Mouse (Mus musculus) kidney, postnatal 36 days (tissue): ENCODE measurements around the gene Rnf126.

Source experiments
- DNase-seq, 2 experiments: peaks; one replicate each; pipeline ENCODE4 v3.0.0; 2021 to 2022; ENCODE audit warnings: mixed read lengths in 2 of 2

Gene Rnf126

DNA sequence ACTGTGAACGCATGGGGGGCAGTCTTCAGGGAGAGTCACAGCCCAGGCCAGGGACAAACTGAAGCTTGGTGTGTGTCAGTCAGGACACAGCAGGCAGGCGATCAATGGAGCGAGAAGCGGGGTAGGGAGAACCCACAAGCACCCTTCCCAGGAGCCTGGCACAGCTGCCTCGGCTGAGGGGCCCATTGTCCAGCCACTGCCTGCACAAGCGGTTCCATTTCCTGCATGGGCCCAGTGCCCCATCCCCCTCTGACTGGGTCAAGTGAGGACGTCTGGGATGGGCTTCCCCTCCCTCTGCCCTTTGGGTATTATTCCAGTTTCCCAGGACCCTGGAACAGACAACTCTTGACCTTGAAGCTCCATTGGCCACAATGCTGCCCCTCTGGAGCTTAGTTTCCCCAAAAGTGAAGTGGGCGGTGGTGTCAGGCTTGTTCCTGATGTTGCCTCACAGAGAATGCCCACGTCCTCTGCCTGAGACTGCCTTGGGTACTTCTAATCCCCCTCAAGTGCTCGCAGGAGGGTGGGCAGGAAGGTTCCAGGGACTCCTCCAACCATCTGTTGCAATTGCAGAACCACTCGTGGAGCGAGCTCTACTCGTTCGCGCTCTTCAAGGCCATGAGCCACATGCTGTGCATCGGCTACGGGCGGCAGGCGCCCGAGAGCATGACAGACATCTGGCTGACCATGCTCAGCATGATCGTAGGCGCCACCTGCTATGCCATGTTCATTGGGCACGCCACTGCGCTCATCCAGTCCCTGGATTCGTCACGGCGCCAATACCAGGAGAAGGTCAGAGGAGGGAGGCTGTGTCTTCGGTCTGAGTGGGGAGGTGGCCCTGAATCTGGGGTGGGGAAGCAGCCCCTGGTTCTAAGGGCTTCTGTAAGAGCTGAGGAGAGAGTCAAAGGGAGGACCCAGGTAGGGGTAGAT is 38.2 kb downstream of the Rnf126 start:
- no peak for DNase-seq

DNA sequence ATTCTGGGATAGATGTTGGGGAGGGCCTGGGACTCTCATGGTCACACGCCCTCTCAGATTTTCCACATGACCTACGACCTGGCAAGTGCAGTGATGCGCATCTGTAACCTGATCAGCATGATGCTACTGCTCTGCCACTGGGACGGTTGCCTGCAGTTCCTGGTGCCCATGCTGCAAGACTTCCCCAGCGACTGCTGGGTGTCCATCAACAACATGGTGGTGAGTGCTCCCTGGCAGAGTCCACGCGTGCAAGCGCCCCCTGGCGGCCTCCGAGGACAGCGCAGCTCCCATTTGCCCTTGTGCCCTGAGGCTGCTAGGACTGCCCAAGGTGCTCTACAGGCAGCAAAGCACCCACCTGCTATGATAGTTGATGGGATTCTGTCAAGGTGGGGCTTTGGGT is 40.7 kb downstream of the Rnf126 start:
- peak; percentile 53 to 83 for DNase-seq

DNA sequence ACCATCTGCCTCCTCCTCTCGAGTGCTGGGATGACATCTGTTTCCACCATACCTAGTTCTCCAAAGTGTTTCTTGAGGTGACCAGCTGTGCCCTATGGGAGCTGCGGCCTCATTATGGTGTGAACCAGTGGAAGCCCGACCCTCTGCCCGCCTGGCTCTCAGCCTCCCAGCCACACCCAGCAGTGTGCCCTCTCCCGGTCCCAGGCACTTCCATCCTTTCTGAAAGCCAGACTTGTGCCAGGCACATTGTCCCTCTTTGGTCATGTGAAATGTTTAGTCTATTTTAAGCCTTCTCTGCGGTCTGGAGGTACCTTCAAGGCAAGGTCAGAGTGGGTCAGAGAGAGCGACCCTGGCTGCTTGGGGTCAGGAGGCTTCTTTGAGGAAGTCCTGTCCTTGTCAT is 43.1 kb downstream of the Rnf126 start:
- no peak for DNase-seq

DNA sequence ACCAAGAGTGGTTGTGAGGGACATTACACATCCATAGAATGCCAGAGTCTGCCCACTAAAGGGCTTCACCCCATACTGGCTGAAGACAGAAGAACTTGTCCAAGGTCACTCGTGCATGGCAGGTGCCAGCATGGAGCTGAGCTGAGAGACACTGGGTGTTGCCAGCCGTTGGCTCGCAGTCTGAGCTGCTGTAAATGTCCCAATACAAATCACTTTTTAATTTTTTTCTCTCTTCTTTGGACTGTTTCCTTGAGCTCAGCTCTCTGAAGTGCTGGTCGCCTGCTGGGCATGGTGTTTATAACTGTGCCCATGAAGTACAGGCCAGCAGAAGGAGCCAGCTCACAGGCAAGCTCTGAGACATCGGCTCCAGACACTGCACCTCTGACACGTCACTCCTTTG is 43.7 kb downstream of the Rnf126 start:
- DNase-seq = no peak

DNA sequence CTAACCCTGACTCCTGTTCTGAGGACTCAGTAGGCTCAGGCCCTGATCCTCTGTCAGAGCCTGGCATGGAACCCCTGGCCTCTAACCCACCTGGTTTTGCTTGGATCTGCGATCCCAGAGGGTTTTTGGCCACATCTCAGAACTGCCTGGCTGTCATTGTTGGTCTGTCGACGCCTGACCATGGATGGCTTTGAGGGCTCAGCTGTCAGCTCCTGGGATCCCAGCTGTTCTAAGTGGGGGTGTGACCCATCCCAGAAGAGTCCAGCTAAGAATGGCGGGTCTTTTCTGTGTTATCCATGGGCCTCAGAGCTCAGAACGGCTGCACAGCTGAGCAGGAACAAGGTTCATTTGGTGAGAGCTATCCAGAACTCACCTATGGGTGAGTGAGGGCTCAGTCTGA is 45.7 kb downstream of the Rnf126 start:
- DNase-seq = no peak

- peak; percentile 74 to 92 for DNase-seq
These were observed 49.0 kb downstream of the Rnf126 start for GRCm38 (mm10) chr10:79717640-79718357.

DNA sequence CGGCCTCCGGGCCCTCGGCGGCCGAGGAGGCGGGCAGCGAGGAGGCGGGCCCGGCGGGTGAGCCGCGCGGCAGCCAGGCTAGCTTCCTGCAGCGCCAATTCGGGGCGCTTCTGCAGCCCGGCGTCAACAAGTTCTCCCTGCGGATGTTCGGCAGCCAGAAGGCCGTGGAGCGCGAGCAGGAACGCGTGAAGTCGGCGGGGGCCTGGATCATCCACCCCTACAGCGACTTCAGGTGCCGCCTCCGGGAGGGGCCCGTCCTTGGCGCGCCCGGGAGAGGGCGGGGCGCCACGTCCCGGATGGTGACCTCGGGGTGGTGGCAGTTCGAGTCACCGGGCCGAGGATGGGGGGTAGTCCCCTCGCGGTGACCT is 49.8 kb downstream of the Rnf126 start:
- peak in 1 of 2 experiments; percentile 47 for DNase-seq

- peak in 1 of 2 experiments; percentile 34 for DNase-seq
These were observed 50.3 kb downstream of the Rnf126 start, which contains the start of gene Hcn2 for GRCm38 (mm10) chr10:79716254-79716987. Hcn2 (plus strand) TSS chr10:79716634.

DNA sequence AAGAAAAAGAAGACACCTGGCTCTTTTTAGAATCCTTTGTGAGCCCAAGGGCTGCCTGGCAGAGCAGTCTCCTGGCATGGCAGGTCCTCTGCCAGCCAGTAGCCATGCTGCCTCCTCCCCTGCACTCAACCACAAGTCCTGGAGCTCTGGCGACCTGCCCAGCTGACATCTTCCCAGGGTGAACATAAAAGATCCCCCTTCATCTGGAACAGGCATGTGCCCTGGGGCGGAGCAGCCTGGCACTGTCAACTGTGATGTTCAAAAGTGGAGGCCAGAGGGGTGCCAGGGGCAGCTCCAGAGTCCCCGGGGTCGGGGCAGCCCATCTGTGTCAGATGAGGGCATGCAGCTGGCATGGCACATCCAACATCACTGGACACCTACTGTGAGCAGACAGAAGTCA is 51.8 kb downstream of the Rnf126 start:
- no peak for DNase-seq

GRCm38 (mm10) chr10:79713163-79713562 is 53.6 kb downstream of the Rnf126 start:
- DNase-seq = no peak

GRCm38 (mm10) chr10:79712499-79713126 is 54.1 kb downstream of the Rnf126 start:
- DNase-seq = peak; percentile 74 to 93

- peak; percentile 32 to 35 for DNase-seq
These were observed 54.7 kb downstream of the Rnf126 start for GRCm38 (mm10) chr10:79712029-79712428.

- DNase-seq = no peak
These were observed 57.4 kb downstream of the Rnf126 start for GRCm38 (mm10) chr10:79709307-79709706.

- DNase-seq = no peak
These were observed 58.1 kb downstream of the Rnf126 start for GRCm38 (mm10) chr10:79708668-79709067.
